In the genomic region with DNA sequence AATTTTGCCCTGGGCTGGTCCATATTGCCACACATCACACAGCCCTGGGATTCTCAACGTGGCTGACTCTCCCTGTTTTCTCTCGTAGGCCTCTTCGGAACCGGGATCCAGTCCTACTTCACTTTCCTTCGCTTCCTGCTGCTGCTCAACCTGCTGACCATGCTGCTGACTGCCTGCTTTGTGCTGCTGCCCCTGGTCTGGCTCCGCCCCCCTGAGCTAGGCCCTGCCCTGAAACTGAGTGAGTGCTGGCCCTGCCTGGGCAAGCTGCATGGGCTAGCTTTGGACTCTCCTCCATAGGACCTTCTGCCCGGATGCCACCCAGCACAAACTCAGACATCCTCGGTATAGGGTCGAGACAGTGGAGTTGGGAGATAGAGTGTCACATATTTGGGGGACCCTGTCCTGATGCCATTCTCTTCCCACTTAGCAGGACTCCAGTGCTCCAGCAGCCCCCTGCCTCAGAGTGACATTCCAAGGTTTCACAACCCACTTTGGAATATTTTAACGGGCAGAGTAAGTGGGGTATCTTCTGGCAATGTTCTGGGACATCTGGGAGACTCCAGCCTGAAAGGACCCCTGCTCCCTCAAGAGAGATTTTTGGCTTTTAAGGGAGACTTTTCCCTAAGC, we compare ENCODE assay signal across 8 mouse cellular contexts. TPM values are rescaled to one million over a fixed set of nuclear protein-coding genes. Genes with fewer than 3 reads are reported as not detected.
A peak's percentile ranks its signal among the peaks of the same experiment; 100 is the strongest.
DNase-seq lines count a peak whose midpoint lies in the region; ATAC-seq and TF ChIP-seq lines count a peak whose summit lies in the region.

No protein-coding gene starts in this region.

- no peak overlapping the region for H3K27ac ChIP-seq in ES-E14 (ENCODE audit: insufficient read depth, low read depth, low read length, poor library complexity, severe bottlenecking)
- H3K27ac ChIP-seq in embryonic facial prominence, embryonic 14.5 days (replicated peaks; ENCODE audit: low read depth, low read length), result no peak overlapping the region
- H3K27ac ChIP-seq in hindbrain, embryonic 12.5 days, result no peak overlapping the region
- H3K27ac ChIP-seq in neural tube, embryonic 13.5 days (replicated peaks), result no peak overlapping the region

- H3K4me1 ChIP-seq in ES-E14 (ENCODE audit: control insufficient read depth in 2 of 2, insufficient read depth in 2 of 2, low read length in 2 of 2, poor library complexity in 1 of 2), result peaks cover 8 to 29% of the 10 kb centered on the region in 2 experiments; a peak in 3 of 4 replicates
- H3K4me1 ChIP-seq in embryonic facial prominence, embryonic 14.5 days (ENCODE audit: control insufficient read depth, insufficient read depth, low read length), result peaks cover 31% of the 10 kb centered on the region
- peaks cover 50% of the 10 kb centered on the region for H3K4me1 ChIP-seq in hindbrain, embryonic 12.5 days
- H3K4me1 ChIP-seq in neural tube, embryonic 13.5 days (replicated peaks), result peaks cover 45% of the 10 kb centered on the region

- peaks cover 4% of the 10 kb centered on the region; the same call in 1 of the 2 replicates for H3K27me3 ChIP-seq in embryonic facial prominence, embryonic 14.5 days (replicated peaks; ENCODE audit: control insufficient read depth, insufficient read depth, low read length)
- peaks cover 53% of the 10 kb centered on the region for H3K27me3 ChIP-seq in hindbrain, embryonic 12.5 days
- H3K27me3 ChIP-seq in neural tube, embryonic 13.5 days, result peaks cover 54% of the 10 kb centered on the region

- peak overlapping the region; percentile 56; the same call in 1 of the 2 replicates for H3K9ac ChIP-seq in ES-E14 (ENCODE audit: insufficient read depth, low read depth, low read length, poor library complexity, severe bottlenecking)
- H3K9ac ChIP-seq in embryonic facial prominence, embryonic 14.5 days (ENCODE audit: low read depth, low read length), result no peak overlapping the region
- 0 out of 2 replicates have a peak overlapping the region, but pooled peaks have one; percentile 44 for H3K9ac ChIP-seq in hindbrain, embryonic 12.5 days
- H3K9ac ChIP-seq in neural tube, embryonic 13.5 days, result peak overlapping the region; percentile 61

- in situ Hi-C loops in ES-E14 (cut with MboI; ENCODE audit: low sequenced_read_pairs in 2 of 2, unreplicated experiment in 2 of 2), result no loop called here

- WGBS in embryonic facial prominence, embryonic 14.5 days, result 35% methylated on average over 10 of the region's 10 CpGs
- WGBS in hindbrain, embryonic 12.5 days, result 33% methylated on average over 10 of the region's 10 CpGs
- 28% methylated on average over 10 of the region's 10 CpGs for WGBS in neural tube, embryonic 13.5 days

- DNase-seq in ES-E14 (ENCODE audit: low read depth, low spot score) (no peak), liver (peak; percentile 91)
- no peak for DNase-seq in embryonic facial prominence, embryonic 14.5 days (ENCODE audit: low spot score)
- no peak for DNase-seq in layer of hippocampus, postnatal 14 days (ENCODE audit: low spot score in 2 of 2)
- no peak for DNase-seq in T-cell, adult 2 months (ENCODE audit: low spot score)

- H3K4me3 ChIP-seq in ES-E14 (ENCODE audit: insufficient read depth in 1 of 2, low read depth in 1 of 2, low read length in 2 of 2, poor library complexity in 1 of 2, severe bottlenecking in 1 of 2), result peak overlapping the region; percentile 51 to 78
- H3K4me3 ChIP-seq in embryonic facial prominence, embryonic 14.5 days (ENCODE audit: low read depth, low read length), result peak overlapping the region; percentile 29; the same call in 1 of the 2 replicates
- H3K4me3 ChIP-seq in hindbrain, embryonic 12.5 days, result 0 out of 2 replicates have a peak overlapping the region, but pooled peaks have one; percentile 30
- no peak overlapping the region for H3K4me3 ChIP-seq in neural tube, embryonic 13.5 days

- H3K9me3 ChIP-seq in ES-E14 (ENCODE audit: control insufficient read depth, insufficient read depth, low read depth, low read length), result no peaks in the 10 kb centered on the region
- H3K9me3 ChIP-seq in embryonic facial prominence, embryonic 14.5 days (ENCODE audit: control insufficient read depth, low read length), result no peaks in the 10 kb centered on the region
- no peaks in the 10 kb centered on the region for H3K9me3 ChIP-seq in hindbrain, embryonic 12.5 days (replicated peaks)
- no peaks in the 10 kb centered on the region for H3K9me3 ChIP-seq in neural tube, embryonic 13.5 days

- ATAC-seq in embryonic facial prominence, embryonic 14.5 days (ENCODE audit: low read depth), result no peak
- ATAC-seq in hindbrain, embryonic 12.5 days (ENCODE audit: low FRiP score), result no peak
- no peak for ATAC-seq in neural tube, embryonic 13.5 days (ENCODE audit: low read depth)
- no peak for ATAC-seq in frontal cortex, adult (ENCODE audit: low TSS enrichment)

- peak overlapping the region; percentile 57 for H3K4me2 ChIP-seq in embryonic facial prominence, embryonic 14.5 days (ENCODE audit: low read depth, low read length)
- peak overlapping the region; percentile 54 for H3K4me2 ChIP-seq in hindbrain, embryonic 12.5 days (replicated peaks)
- peak overlapping the region; percentile 56 for H3K4me2 ChIP-seq in neural tube, embryonic 13.5 days

- no peaks in the 10 kb centered on the region for H3K36me3 ChIP-seq in ES-E14 (ENCODE audit: control insufficient read depth, insufficient read depth, low read length, poor library complexity, severe bottlenecking)
- no peaks in the 10 kb centered on the region for H3K36me3 ChIP-seq in embryonic facial prominence, embryonic 14.5 days (ENCODE audit: control insufficient read depth, insufficient read depth, low read length)
- H3K36me3 ChIP-seq in hindbrain, embryonic 12.5 days, result no peaks in the 10 kb centered on the region
- H3K36me3 ChIP-seq in neural tube, embryonic 13.5 days, result no peaks in the 10 kb centered on the region

TF ChIP-seq in ES-E14, 5 proteins besides CTCF, POLR2A, EP300 and RAD21:
- no peak for TF ChIP-seq HCFC1 (IDR thresholded peaks at IDR 0.05; ENCODE audit: borderline replicate concordance, insufficient read depth, low read length)
- no peak for TF ChIP-seq CHD2 (IDR thresholded peaks at IDR 0.05; ENCODE audit: low read depth, low read length)
- TF ChIP-seq MAFK (IDR thresholded peaks at IDR 0.05; ENCODE audit: insufficient read depth, low read depth, low read length), result no peak

RNA-seq across cellular contexts. Expression of gene Tmc6, which starts 1.8 kb away (rescaled TPM):
- total RNA-seq in ES-E14 (2012; rRNA removed), result 36.0 and 79.1 TPM in 2 replicates
- 16.5 and 17.6 TPM in 2 replicates for polyA plus RNA-seq in embryonic facial prominence, embryonic 14.5 days (2014; fragmentation: Nextera tagmentation; extraction: Ambion mirVana)
- polyA plus RNA-seq in hindbrain, embryonic 12.5 days (2016; fragmentation: Nextera tagmentation; extraction: Ambion mirVana), result 9.2 and 11.3 TPM in 2 replicates
- 8.6 and 9.7 TPM in 2 replicates for polyA plus RNA-seq in neural tube, embryonic 13.5 days (2015; fragmentation: Nextera tagmentation; extraction: Ambion mirVana)
- total RNA-seq in layer of hippocampus, postnatal 14 days (2021), result 1 to 10 TPM; 4.9 to 6.3 TPM

RNA-seq across cellular contexts. Expression of gene Tmc8, which starts 1.9 kb away (rescaled TPM):
- 3.9 and 7.6 TPM in 2 replicates for total RNA-seq in ES-E14 (2012; rRNA removed)
- 1.1 and 1.3 TPM in 2 replicates for polyA plus RNA-seq in embryonic facial prominence, embryonic 14.5 days (2014; fragmentation: Nextera tagmentation; extraction: Ambion mirVana)
- 1.2 and 2.0 TPM in 2 replicates for polyA plus RNA-seq in hindbrain, embryonic 12.5 days (2016; fragmentation: Nextera tagmentation; extraction: Ambion mirVana)
- 0.95 and 1.5 TPM in 2 replicates for polyA plus RNA-seq in neural tube, embryonic 13.5 days (2015; fragmentation: Nextera tagmentation; extraction: Ambion mirVana)
- 1 to 10 TPM in 1 of 2 experiments, under 1 TPM in 1; 0.88 to 1.6 TPM for total RNA-seq in layer of hippocampus, postnatal 14 days (2021)

RNA-seq across cellular contexts. Expression of gene 6030468B19Rik, which starts 13.7 kb away (rescaled TPM):
- not detected in 2 replicates for total RNA-seq in ES-E14 (2012; rRNA removed)
- polyA plus RNA-seq in embryonic facial prominence, embryonic 14.5 days (2014; fragmentation: Nextera tagmentation; extraction: Ambion mirVana), result not detected in 2 replicates
- polyA plus RNA-seq in hindbrain, embryonic 12.5 days (2016; fragmentation: Nextera tagmentation; extraction: Ambion mirVana), result 0.29 and 0.67 TPM in 2 replicates
- 0.18 TPM in 1 of 2 replicates, not detected in the other for polyA plus RNA-seq in neural tube, embryonic 13.5 days (2015; fragmentation: Nextera tagmentation; extraction: Ambion mirVana)
- total RNA-seq in layer of hippocampus, postnatal 14 days (2021), result under 1 TPM in 1 of 2 experiments, not detected in 1; 0.51 TPM

RNA-seq across cellular contexts. Expression of gene Gm20708, which starts 25.7 kb away (rescaled TPM):
- total RNA-seq in ES-E14 (2012; rRNA removed), result 0.40 and 0.42 TPM in 2 replicates
- polyA plus RNA-seq in embryonic facial prominence, embryonic 14.5 days (2014; fragmentation: Nextera tagmentation; extraction: Ambion mirVana), result 0.25 and 0.86 TPM in 2 replicates
- 0.47 and 0.50 TPM in 2 replicates for polyA plus RNA-seq in hindbrain, embryonic 12.5 days (2016; fragmentation: Nextera tagmentation; extraction: Ambion mirVana)
- polyA plus RNA-seq in neural tube, embryonic 13.5 days (2015; fragmentation: Nextera tagmentation; extraction: Ambion mirVana), result 0.56 and 1.6 TPM in 2 replicates
- total RNA-seq in layer of hippocampus, postnatal 14 days (2021), result 1 to 10 TPM; 2.8 to 3.2 TPM

RNA-seq across cellular contexts. Expression of gene Syngr2, which starts 25.7 kb away (rescaled TPM):
- 69.6 and 98.0 TPM in 2 replicates for total RNA-seq in ES-E14 (2012; rRNA removed)
- polyA plus RNA-seq in embryonic facial prominence, embryonic 14.5 days (2014; fragmentation: Nextera tagmentation; extraction: Ambion mirVana), result 74.0 and 78.6 TPM in 2 replicates
- polyA plus RNA-seq in hindbrain, embryonic 12.5 days (2016; fragmentation: Nextera tagmentation; extraction: Ambion mirVana), result 24.2 and 24.4 TPM in 2 replicates
- polyA plus RNA-seq in neural tube, embryonic 13.5 days (2015; fragmentation: Nextera tagmentation; extraction: Ambion mirVana), result 15.3 and 17.5 TPM in 2 replicates
- 10 to 100 TPM; 15.2 to 15.4 TPM for total RNA-seq in layer of hippocampus, postnatal 14 days (2021)
